Mouse (Mus musculus) liver, embryonic 14.5 days (tissue): ENCODE results near the gene Megf6. TPM values are rescaled to one million over a fixed set of nuclear protein-coding genes. Genes with fewer than 3 reads are reported as not detected.

Experiments used
- ATAC-seq: fragments of 200-750 bp; cut with Nextera tagmentation; 2 replicates; pipeline ENCODE4 v1.8.0; 2017; ENCODE audit warnings: moderate number of reproducible peaks, mild to moderate bottlenecking, moderate library complexity; ENCODE audit not compliant: insufficient read depth
- DNase-seq, 3 experiments: peaks; one replicate each; pipeline ENCODE4 v3.0.0-alpha.2; 2012 to 2013; ENCODE audit warnings: low read depth in 3 of 3, low spot score in 3 of 3
- H3K27ac ChIP-seq: fragments of 300-500 bp; sonication (generic); 2 replicates; pipeline ENCODE4 v1.5.1; 2014; ENCODE audit warnings: moderate library complexity, mild to moderate bottlenecking, control low read depth, inconsistent platforms
- H3K27me3 ChIP-seq: fragments of 300-500 bp; sonication (generic); 2 replicates; pipeline ENCODE4 v1.6.1; 2014; ENCODE audit warnings: mild to moderate bottlenecking, low read length, moderate library complexity; ENCODE audit not compliant: control insufficient read depth, insufficient read depth
- H3K36me3 ChIP-seq: fragments of 300-500 bp; sonication (generic); replicated peaks from 2 replicates; pipeline ENCODE4 v1.6.1; 2014; ENCODE audit warnings: low read depth; ENCODE audit not compliant: control insufficient read depth, insufficient read depth
- H3K4me1 ChIP-seq, 2 experiments: fragments of 200-500 bp in 1 of 2; fragments of 300-500 bp in 1 of 2; sonication (generic) in 1 of 2; replicated peaks; 2 replicates each; pipeline ENCODE4 v1.6.1; 2012 to 2014; ENCODE audit warnings: antibody characterized with exemption in 1 of 2, inconsistent platforms in 1 of 2, low read length in 1 of 2; ENCODE audit not compliant: control insufficient read depth in 2 of 2, insufficient read depth in 2 of 2
- H3K4me2 ChIP-seq: fragments of 300-500 bp; sonication (generic); 2 replicates; pipeline ENCODE4 v1.6.1; 2014; ENCODE audit warnings: low read depth, mild to moderate bottlenecking, control low read depth, moderate library complexity
- H3K4me3 ChIP-seq, 2 experiments: fragments of 200-500 bp in 1 of 2; fragments of 300-500 bp in 1 of 2; sonication (generic) in 1 of 2; 2 replicates each; pipeline ENCODE4 v1.5.1; 2012 to 2014; ENCODE audit warnings: low read depth in 2 of 2, low read length in 2 of 2, mild to moderate bottlenecking in 2 of 2, control low read depth in 1 of 2, inconsistent platforms in 1 of 2, moderate library complexity in 1 of 2; ENCODE audit not compliant: insufficient read depth in 1 of 2
- H3K9ac ChIP-seq: fragments of 300-500 bp; sonication (generic); replicated peaks from 2 replicates; pipeline ENCODE4 v1.6.1; 2014; ENCODE audit warnings: mild to moderate bottlenecking, control low read depth, moderate library complexity
- H3K9me3 ChIP-seq: fragments of 300-500 bp; sonication (generic); 2 replicates; pipeline ENCODE4 v1.6.1; 2016; ENCODE audit warnings: low read length, mixed read lengths; ENCODE audit not compliant: control insufficient read depth
- CTCF ChIP-seq: IDR thresholded peaks from 2 replicates; pipeline ENCODE4 v1.5.1; 2016; ENCODE audit warnings: antibody characterized with exemption, low read depth, control low read depth
- EP300 ChIP-seq: IDR thresholded peaks from 2 replicates; pipeline ENCODE4 v1.6.1; 2016; ENCODE audit warnings: antibody characterized with exemption, low read depth
- WGBS: fragments of 180-500 bp; shearing (Covaris S2); extraction: QIAGEN DNeasy Blood & Tissue Kit; methylation state at CpG from one replicate; pipeline ENCODE4 v1.1.7; 2014; ENCODE audit not compliant: insufficient replicate concordance; 5-methylcytosine and 5-hydroxymethylcytosine counted together
- polyA plus RNA-seq, 2 experiments: library from polyadenylated mRNA; depleted of rRNA in 1 of 2; stranded (reverse) in 1 of 2; unstranded in 1 of 2; fragments of >200 nt; fragmentation: Nextera tagmentation in 1 of 2; extraction: Ambion mirVana in 1 of 2; gene quantifications; 2 replicates each; pipeline versions ENCODE4 v1.2.1 to v1.2.3; 2012 to 2014

The Megf6 gene
- polyA plus RNA-seq, 2 experiments = 0.77 to 1.0 TPM

DNA sequence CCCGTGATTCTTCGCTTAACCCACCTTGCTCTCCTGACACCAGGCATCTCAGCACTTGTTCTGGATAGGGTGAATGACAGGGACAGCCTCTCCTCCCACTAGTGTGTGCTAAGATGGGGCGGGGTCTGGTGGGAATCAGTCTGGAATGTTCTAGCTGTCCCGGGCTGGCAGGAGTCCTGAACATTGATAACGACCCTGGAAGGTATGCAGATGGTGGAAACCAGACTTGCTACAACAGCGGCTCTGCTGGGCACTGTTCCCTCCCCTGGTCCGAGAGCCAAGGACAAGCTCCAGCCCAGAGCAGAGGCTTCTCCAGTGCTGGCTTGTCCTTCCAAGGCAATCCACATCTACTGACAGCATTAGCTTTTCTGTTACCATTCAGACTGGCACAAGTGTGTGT, 43.1 kb downstream of the Megf6 start:
- Histone ChIP-seq H3K4me3 (no peak overlapping the region), H3K27me3 (no peaks in the 10 kb centered on the region), H3K9me3 (no peaks in the 10 kb centered on the region), H3K4me1 (peaks cover 5 to 13% of the 10 kb centered on the region in 2 experiments; a peak in 3 of 4 replicates), H3K27ac (no peak overlapping the region), H3K4me2 (no peak overlapping the region), H3K36me3 (no peaks in the 10 kb centered on the region), H3K9ac (no peak overlapping the region)
- 61% methylated on average over 7 of the region's 7 CpGs for WGBS
- DNase-seq = no peak
- no peak for TF ChIP-seq CTCF
- TF ChIP-seq EP300 = no peak
- no peak for ATAC-seq

DNA sequence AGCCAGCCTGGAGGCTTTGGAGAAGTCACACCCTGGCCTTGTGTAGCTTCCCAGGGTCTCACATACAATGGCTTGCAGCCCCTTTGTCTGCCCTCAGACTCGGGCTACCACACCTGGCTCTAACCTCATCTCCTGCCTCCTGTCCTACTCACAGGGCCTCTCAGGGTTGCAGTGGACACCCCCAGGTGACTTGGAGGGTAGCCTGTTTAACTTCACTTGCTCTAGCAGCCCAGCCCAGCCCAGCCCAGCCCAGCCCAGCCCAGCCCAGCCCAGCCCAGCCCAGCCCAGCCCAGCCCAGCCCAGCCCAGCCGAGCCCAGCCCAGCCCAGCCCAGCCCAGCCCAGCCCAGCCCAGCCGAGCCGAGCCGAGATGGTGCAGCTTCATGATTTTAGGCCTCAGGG, 43.5 kb downstream of the Megf6 start:
- Histone ChIP-seq H3K36me3 (no peaks in the 10 kb centered on the region), H3K27me3 (no peaks in the 10 kb centered on the region), H3K4me1 (peaks cover 5 to 13% of the 10 kb centered on the region in 2 experiments; a peak in 3 of 4 replicates), H3K4me3 (no peak overlapping the region), H3K27ac (no peak overlapping the region), H3K9ac (no peak overlapping the region), H3K9me3 (no peaks in the 10 kb centered on the region), H3K4me2 (no peak overlapping the region)
- TF ChIP-seq EP300 = no peak
- TF ChIP-seq CTCF = no peak
- no peak for ATAC-seq
- WGBS = 8% methylated on average over 5 of the region's 5 CpGs
- no peak for DNase-seq

DNA sequence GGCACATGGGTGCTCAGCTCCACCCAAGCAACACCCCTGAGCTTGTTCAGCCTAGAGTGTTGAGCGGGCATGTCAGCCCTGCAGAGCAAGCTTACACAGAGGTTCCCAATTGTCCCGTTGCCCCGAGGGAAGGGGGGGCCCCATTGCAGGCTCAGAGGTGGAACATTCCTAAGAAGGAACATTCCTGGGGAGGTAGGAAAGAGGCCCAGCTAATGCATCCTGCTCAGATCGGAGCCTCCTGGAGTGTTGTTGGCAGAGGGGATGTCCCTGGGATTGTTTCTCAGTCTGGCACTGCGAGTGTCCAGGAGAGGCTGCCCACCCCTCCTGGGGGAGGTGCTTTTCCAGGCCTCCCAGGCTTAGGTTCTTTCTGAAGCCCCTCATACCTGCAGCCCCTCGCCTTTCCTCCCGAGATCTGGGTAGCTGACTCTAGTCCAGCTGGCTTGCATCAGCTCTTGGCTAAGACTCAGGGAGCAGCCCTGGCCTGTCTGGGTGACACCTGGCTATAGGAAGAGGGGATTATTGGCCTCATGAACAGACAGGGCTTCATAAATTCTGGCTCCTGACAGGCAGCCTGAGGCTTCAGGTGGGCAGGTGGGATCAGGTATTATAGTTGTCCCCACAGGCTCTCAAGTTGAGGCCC, 47.3 kb downstream of the Megf6 start:
- DNase-seq (no peak), ATAC-seq (no peak)
- Histone ChIP-seq H3K36me3 (no peaks in the 10 kb centered on the region), H3K9me3 (no peaks in the 10 kb centered on the region), H3K27ac (no peak overlapping the region), H3K4me1 (peaks cover 5 to 13% of the 10 kb centered on the region in 2 experiments; a peak in 3 of 4 replicates), H3K4me2 (no peak overlapping the region), H3K27me3 (no peaks in the 10 kb centered on the region), H3K9ac (no peak overlapping the region), H3K4me3 (no peak overlapping the region)
- WGBS = 46% methylated on average over 7 of the region's 7 CpGs
- TF ChIP-seq CTCF (no peak), EP300 (no peak)

DNA sequence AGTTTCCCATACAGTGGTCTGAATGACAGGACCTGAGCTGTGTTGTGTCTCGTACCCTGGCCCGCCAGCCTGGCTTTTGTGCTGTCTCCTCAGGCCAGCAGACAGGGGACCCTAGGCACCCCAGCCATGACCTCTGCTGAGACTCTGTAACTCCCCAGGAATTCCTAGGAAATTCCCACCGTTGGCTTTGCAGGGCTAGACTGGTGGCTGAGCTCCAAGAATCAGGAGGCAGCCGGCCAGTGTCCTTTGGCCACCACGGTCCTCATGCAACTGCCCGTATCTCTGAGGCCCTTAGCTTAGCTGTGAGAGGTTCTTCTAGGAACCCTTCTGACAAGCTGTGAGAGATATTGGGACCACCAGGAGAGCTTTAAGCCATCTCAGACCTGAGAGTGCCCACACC, 52.2 kb downstream of the Megf6 start:
- H3K9me3 ChIP-seq = no peaks in the 10 kb centered on the region
- H3K4me2 ChIP-seq = no peak overlapping the region
- H3K4me1 ChIP-seq = no peaks in the 10 kb centered on the region
- WGBS = 66% methylated on average over 6 of the region's 6 CpGs
- ATAC-seq (no peak), DNase-seq (no peak)
- no peak for TF ChIP-seq CTCF
- no peaks in the 10 kb centered on the region for H3K36me3 ChIP-seq
- H3K9ac ChIP-seq = no peak overlapping the region
- H3K4me3 ChIP-seq = no peak overlapping the region
- no peak overlapping the region for H3K27ac ChIP-seq
- H3K27me3 ChIP-seq = no peaks in the 10 kb centered on the region; the same call in 1 of the 2 replicates

DNA sequence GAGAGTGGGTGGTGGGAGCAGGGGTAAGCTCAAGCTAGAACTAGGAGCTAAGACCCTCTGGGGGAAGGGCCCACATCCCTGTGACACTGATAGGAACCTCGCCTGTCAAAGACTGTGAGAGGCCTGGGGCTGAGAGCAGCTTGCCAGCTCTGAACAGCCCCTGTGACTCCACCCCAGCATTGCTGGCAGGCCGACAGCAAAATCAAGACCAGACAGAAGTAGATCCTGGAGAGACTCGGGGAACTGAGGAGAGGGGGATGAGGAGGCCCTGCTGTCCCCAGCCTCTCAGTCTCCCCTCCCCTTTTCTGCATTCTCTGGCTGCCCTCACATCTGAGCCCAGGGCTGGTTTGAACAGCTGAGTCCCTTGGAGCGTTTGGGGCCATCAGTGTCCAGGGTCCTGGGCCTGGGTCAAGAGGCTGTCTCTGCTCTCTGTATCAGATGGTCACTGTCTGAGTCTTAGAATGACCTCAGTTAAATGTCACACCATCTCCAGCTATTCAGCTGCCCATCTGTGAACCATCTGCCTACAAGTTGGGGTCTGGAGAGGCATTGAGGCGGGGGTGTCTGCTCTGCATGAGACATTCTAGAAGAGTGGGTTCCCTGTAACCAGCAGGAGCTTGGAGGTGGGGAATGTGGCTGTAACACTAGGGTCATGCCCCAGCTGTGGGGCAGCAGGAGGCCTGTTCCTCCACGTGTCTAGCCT, 53.9 kb downstream of the Megf6 start:
- Histone ChIP-seq H3K4me2 (no peak overlapping the region), H3K4me3 (no peak overlapping the region), H3K4me1 (no peaks in the 10 kb centered on the region), H3K9ac (no peak overlapping the region), H3K27me3 (no peaks in the 10 kb centered on the region; the same call in 1 of the 2 replicates), H3K27ac (no peak overlapping the region), H3K36me3 (no peaks in the 10 kb centered on the region), H3K9me3 (no peaks in the 10 kb centered on the region)
- no peak for ATAC-seq
- DNase-seq = no peak
- 37% methylated on average over 6 of the region's 6 CpGs for WGBS
- TF ChIP-seq CTCF (no peak), EP300 (no peak)
